Mouse (Mus musculus) layer of hippocampus, postnatal 10 days (tissue): ENCODE results near the gene Sfrp5. TPM values are rescaled to one million over a fixed set of nuclear protein-coding genes. Genes with fewer than 3 reads are reported as not detected.

ENCODE experiments used
- DNase-seq, 2 experiments: peaks; one replicate each; pipeline ENCODE4 v3.0.0; 2021; ENCODE audit warnings: low spot score in 2 of 2
- total RNA-seq, 2 experiments: library from RNA; stranded (reverse); gene quantifications; 2 replicates each; pipeline ENCODE4 v1.2.3; 2021

Gene Sfrp5
- total RNA-seq, 2 experiments from 2014 or later: 0.18 TPM; not detected in 1

DNA sequence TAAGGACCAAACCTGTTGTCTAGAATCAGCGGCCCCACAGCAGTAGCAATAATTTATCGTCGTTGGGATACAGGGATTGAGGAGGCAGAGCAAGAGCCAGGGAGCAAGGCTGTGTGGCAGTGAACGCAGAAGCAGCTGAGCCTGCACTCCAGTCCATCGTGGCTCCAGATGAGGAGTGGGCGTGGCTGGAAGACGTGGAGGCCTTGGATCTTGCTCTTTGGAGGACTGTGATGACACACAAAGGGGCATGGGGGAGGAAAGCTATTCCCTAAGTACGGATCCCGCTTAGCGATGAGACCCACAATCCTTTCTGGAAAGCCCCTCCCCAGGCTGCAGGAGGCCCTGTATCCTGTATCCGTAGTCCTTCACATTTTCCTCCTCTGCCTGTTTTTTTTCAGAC is 4.0 kb downstream of the Sfrp5 start:
- DNase-seq: no peak

GRCm38 (mm10) chr19:42197066-42197465 is 5.0 kb downstream of the Sfrp5 start:
- no peak for DNase-seq

- no peak for DNase-seq
Measured at GRCm38 (mm10) chr19:42196378-42196777, 5.7 kb downstream of the Sfrp5 start.

DNA sequence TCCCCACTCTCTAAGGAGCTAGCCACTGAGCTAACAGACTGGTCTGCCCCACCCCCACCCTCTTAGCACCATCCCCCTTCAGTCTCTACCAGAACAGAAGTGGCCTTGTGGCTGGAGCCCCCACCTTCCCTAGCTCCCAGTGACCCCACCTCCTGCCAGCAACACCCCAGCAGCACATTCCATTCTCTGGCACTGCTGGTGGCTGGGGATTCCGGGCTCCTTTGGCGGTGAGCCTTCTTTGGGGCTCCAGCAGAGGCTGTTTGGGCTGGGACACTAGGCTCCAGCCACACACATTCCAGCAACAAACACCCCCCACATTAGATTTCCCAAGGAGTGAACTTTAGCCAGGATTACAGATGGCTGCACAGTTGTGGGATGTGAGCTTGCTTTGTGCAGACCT is 8.7 kb downstream of the Sfrp5 start:
- peak in 1 of 2 experiments; percentile 47 for DNase-seq

- peak; percentile 57 to 63 for DNase-seq
Measured at GRCm38 (mm10) chr19:42190494-42190893, 11.6 kb downstream of the Sfrp5 start.

DNA sequence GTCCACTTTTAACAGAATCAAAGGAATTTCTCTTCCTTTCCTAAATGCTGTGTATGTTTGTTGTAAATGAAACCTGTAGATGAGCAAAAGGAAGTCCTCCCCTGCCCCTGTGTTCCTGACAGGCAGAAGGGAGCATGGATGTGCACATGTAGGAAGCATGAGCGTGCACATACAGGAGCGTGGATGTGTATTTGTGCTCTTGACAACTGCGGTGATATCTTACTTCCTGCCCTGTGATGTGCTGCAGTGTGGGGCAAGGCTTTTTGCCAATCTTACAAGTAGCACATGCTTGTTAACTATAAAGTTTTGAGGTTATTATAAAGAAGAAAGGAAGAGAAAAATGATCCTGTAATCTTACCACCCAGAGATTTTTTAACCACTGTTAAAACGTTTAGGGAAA is 12.3 kb downstream of the Sfrp5 start:
- no peak for DNase-seq

DNA sequence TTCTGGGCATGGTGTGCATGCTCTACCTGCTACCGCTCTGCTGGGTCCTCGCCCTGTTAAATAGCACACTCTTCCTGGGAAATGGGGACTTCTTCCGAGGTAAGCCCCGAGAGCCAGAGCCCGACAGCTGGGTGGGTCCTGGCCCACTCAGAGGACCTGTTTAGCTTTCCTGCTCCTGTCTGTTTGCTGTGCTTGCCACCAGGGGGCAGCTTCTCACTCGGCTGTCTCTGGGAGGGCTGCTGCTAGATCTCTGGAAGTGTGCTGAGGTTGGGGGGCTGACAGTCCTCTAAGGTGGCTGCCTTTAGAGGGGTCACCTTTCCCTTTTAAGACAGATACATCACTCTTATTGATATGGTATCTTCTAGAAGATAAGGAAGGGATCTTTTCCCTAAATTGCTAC is 19.4 kb downstream of the Sfrp5 start:
- peak in 1 of 2 experiments; percentile 61 for DNase-seq

DNA sequence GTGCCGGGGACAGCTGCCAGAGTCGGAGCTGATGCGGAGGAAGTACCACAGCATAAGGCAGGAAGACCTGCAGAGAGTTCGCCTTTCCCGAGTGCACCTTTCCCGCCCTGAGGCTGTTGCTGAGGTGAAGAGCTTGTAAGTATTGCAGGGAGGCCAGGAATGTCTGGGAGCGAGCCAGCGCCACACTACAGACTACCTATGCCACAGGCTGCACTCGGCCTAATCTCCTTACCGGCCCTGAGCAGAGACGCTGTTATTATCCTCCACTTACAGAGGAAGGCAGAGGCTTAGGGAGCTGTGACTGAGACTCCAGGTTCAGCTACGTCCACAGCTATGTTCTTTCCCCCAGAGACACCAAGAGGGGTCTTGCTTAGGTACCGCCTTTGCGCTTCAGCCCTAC is 22.7 kb downstream of the Sfrp5 start:
- no peak for DNase-seq

DNA sequence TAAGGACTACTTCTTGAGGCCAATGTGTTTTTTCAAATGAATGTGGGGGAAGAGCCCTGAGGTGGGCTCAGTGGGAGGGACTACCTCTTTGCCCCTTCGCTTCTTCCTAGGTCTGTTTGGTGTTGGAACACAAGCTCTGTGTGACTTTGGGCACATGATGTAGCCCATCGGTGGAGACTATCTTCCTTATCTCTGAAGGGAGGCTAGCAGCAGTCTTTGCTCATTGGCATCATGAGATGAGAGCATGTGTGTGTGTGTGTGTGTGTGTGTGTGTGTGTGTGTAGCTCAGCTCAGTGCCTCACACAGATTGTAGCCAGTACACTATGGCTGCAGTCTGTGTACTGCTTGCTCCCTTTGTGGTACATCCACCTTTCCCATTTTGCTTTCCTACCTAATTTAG is 24.6 kb downstream of the Sfrp5 start:
- DNase-seq: no peak

- no peak for DNase-seq
Measured at GRCm38 (mm10) chr19:42176841-42177240, 25.2 kb downstream of the Sfrp5 start.

DNA sequence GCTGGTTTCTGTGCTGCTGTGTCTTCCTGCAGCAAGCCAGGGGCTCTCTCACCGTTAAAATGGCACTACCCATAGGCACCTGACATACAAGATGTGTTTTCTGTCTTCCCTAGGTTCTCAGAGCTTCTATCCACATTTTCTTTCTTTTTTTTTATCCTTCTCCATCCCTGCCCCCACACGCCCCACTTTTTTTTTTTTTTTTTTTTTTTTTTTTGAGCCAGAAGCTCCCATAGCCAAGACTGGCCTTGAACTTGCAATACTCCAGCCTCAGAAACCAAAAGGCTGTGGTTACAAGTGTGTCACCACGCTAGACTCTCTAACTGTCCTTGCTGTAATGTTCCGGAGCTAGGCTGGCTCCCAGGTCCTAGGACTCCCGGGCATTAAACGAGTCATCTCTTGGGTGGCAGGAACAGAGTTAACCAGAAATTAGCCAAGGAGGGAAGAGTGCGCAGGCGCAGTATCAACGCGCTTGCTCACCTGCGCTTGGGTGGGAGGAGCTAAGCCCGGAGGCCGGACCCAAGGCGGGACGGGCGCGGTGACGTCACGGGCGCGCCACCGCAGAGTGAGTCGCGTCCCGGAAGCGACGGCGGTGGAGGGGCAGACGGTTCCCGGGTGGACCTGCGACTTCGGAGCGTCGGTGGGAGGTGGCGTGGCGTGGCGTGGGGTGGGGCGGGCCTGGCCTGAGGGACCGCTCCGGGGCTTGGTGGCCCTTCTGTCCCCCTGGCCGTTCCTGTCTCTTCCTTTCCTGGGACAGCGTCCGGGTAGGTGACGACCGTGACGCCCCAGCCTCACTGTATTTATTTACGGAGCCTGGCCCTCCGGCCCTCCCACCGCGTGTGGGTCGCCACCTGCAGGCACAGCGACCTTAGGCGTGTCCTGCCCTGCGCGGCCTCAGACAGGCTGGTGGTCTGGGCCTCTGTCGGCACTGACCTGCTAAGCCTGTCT is 31.8 kb downstream of the Sfrp5 start:
- DNase-seq: peak; percentile 91 to 94

GRCm38 (mm10) chr19:42169322-42169975 is 32.6 kb downstream of the Sfrp5 start:
- DNase-seq: no peak

DNA sequence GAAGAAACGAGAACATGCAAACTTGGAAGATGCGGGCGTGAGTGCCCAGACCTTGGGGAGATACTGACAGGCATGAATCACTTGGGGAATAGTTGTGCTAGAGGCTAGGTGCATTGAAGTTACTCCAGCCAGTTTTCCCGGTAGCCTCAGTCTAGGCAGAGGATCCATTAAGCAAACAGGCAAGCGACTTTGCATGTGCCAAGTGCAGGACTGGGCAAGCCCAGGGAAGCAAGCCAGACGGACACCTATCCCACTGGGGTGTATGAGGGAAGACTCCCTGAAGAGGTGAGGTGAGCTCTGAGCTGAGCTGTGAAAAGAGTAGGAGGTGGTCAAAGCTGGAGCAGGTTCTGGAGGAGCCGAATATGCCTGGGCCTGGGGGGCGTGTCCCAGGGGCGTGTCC is 34.6 kb downstream of the Sfrp5 start:
- no peak for DNase-seq

- DNase-seq: no peak
Measured at GRCm38 (mm10) chr19:42166766-42167165, 35.3 kb downstream of the Sfrp5 start.

DNA sequence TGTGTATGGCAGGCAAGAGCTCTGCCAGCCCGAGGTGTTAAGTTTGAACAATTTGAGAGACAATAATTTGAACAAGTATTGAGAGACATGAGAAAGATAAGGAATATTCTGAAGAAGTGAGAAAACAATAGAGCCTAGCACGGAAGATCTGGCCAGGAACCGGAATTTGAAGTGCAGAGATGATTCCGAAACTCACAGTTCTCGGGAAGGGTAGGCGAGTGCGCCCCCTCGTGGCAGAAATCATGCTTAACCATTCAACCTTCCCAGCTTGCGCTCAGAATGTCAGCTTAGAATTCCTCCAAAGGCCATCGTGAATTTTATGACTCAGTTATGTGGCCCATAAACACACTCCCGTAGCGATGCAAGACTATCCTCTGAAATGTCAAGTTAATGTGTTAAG is 35.9 kb downstream of the Sfrp5 start:
- peak; percentile 92 to 93 for DNase-seq

DNA sequence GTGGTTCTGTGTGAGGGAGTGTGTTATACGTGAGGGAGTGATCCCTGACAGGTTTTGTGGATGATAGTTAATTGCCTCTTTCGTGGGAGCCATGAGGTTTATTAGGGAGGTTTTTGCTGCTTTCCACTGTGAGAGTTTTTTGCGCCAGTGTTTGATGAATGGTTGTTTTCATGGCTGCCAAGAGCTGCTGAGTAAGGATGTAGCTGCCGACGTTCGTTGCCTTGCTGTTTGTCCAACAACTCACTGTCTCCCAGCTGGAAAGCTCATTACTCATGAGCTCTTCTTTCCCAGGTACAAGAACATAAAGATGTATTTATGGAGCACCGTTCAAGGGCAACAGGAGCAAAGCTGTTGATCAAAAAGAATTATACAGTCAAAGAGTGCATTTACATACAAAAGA is 37.9 kb downstream of the Sfrp5 start:
- DNase-seq: no peak

GRCm38 (mm10) chr19:42163764-42164163 is 38.3 kb downstream of the Sfrp5 start, which contains the start of gene Zfyve27:
Zfyve27 (plus strand) TSS chr19:42163951.
- no peak for DNase-seq

GRCm38 (mm10) chr19:42158246-42159017 is 43.6 kb downstream of the Sfrp5 start:
- DNase-seq: no peak

GRCm38 (mm10) chr19:42157493-42158237 is 44.4 kb downstream of the Sfrp5 start:
- DNase-seq: no peak

DNA sequence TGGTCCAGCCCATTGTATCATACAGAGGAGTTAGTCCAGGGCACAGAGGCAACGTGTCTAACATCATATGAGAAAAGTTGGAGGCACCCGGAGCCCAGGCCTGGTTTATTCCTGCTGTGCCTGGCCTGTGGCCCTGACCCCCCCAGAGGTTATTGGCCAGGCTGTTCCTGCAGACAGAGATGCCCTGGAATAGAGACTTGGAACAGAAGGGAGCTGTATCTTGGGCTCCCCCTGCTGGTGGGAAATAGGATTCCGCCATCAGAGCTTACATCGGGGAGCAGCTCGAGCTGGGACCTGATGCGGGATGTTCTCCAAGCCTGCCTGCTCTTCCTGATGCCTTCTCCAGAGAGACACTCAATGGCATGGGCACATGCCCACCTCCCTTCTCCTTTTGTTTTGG is 50.1 kb downstream of the Sfrp5 start:
- peak; percentile 89 to 91 for DNase-seq

GRCm38 (mm10) chr19:42148569-42148860 is 53.5 kb downstream of the Sfrp5 start:
- no peak for DNase-seq
